ENCODE assay signal across 8 mouse cellular contexts in genomic region chr11:116852291-116852890, GRCm38 (mm10). TPM values are rescaled to one million over a fixed set of nuclear protein-coding genes. Genes with fewer than 3 reads are reported as not detected.
DNase-seq lines count a peak whose midpoint lies in the region; ATAC-seq and TF ChIP-seq lines count a peak whose summit lies in the region.

TSS of gene Mfsd11 (plus strand) at chr11:116852440.

- no peaks in the 10 kb centered on the region for H3K27me3 ChIP-seq in heart, embryonic 11.5 days (ENCODE audit: control insufficient read depth, insufficient read depth, low read length)
- no peaks in the 10 kb centered on the region for H3K27me3 ChIP-seq in kidney, embryonic 16.5 days (ENCODE audit: insufficient read depth, low read length)
- no peaks in the 10 kb centered on the region for H3K27me3 ChIP-seq in liver, embryonic 11.5 days (replicated peaks; ENCODE audit: control insufficient read depth, insufficient read depth, low read length)
- H3K27me3 ChIP-seq in myocyte (ENCODE audit: control insufficient read depth, insufficient read depth, insufficient read length) = no peaks in the 10 kb centered on the region
- H3K27me3 ChIP-seq in splenic B cell, adult 2 months (ENCODE audit: control insufficient read depth, insufficient read depth, low read length, poor library complexity, severe bottlenecking) = no peaks in the 10 kb centered on the region

- TF ChIP-seq CTCF in bone marrow, adult 2 months (IDR thresholded peaks at IDR 0.05; ENCODE audit: control insufficient read depth, insufficient read depth, low read length) = no peak

- no peaks in the 10 kb centered on the region; the same call in none of the 2 replicates for H3K4me1 ChIP-seq in bone marrow, adult 2 months (ENCODE audit: control insufficient read depth, insufficient read depth, low read length)
- H3K4me1 ChIP-seq in heart, embryonic 11.5 days (ENCODE audit: control insufficient read depth, insufficient read depth, low read length) = peaks cover 19% of the 10 kb centered on the region
- peaks cover 21% of the 10 kb centered on the region for H3K4me1 ChIP-seq in kidney, embryonic 16.5 days (ENCODE audit: insufficient read depth, low read length)
- peaks cover 17% of the 10 kb centered on the region for H3K4me1 ChIP-seq in liver, embryonic 11.5 days (replicated peaks; ENCODE audit: control insufficient read depth, insufficient read depth, low read length)

- peak within 1 kb of the TSS; percentile 98 for H3K9ac ChIP-seq in heart, embryonic 11.5 days (ENCODE audit: low read depth, low read length)
- H3K9ac ChIP-seq in kidney, embryonic 16.5 days (replicated peaks; ENCODE audit: low read length) = peak within 1 kb of the TSS; percentile 99
- H3K9ac ChIP-seq in liver, embryonic 11.5 days (ENCODE audit: low read depth, low read length) = peak within 1 kb of the TSS; percentile 100

- DNase-seq in 3T3-L1 (ENCODE audit: low read depth, low spot score) = peak; percentile 55
- DNase-seq in liver, embryonic 11.5 days (ENCODE audit: low spot score) = peak; percentile 80
- DNase-seq in splenic B cell, adult 2 months (ENCODE audit: low read depth, low spot score) = peak; percentile 79

- H3K27ac ChIP-seq in bone marrow, adult 2 months (ENCODE audit: control insufficient read depth, insufficient read depth, low read depth, low read length, poor library complexity) = peak within 1 kb of the TSS; percentile 99
- peak within 1 kb of the TSS; percentile 100 for H3K27ac ChIP-seq in heart, embryonic 11.5 days (ENCODE audit: low read depth, low read length)
- peak within 1 kb of the TSS; percentile 99 for H3K27ac ChIP-seq in kidney, embryonic 16.5 days (ENCODE audit: low read length)
- H3K27ac ChIP-seq in liver, embryonic 11.5 days (ENCODE audit: low read depth, low read length) = peak within 1 kb of the TSS; percentile 100

- peaks cover 64% of the 10 kb centered on the region for H3K79me2 ChIP-seq in myocyte (ENCODE audit: control insufficient read depth, insufficient read depth)

- whole genome bisulfite sequencing in bone marrow, adult 2 months = under 1% methylated on average over 81 of the region's 91 CpGs
- WGBS in heart, embryonic 11.5 days (ENCODE audit: insufficient replicate concordance) = under 1% methylated on average over 67 of the region's 91 CpGs
- WGBS in kidney, embryonic 16.5 days = 0% methylated on average over 84 of the region's 91 CpGs
- under 1% methylated on average over 79 of the region's 91 CpGs for WGBS in liver, embryonic 11.5 days

- peak within 1 kb of the TSS; percentile 78 for H3K4me2 ChIP-seq in heart, embryonic 11.5 days
- peak within 1 kb of the TSS; percentile 77 for H3K4me2 ChIP-seq in kidney, embryonic 16.5 days (replicated peaks; ENCODE audit: low read depth, low read length)
- peak within 1 kb of the TSS; percentile 88 for H3K4me2 ChIP-seq in liver, embryonic 11.5 days
- H3K4me2 ChIP-seq in myocyte (ENCODE audit: low read depth) = peak within 1 kb of the TSS; percentile 92

- H3K36me3 ChIP-seq in heart, embryonic 11.5 days (ENCODE audit: control insufficient read depth, insufficient read depth, low read length) = peaks cover 5% of the 10 kb centered on the region
- peaks cover 15% of the 10 kb centered on the region for H3K36me3 ChIP-seq in kidney, embryonic 16.5 days (ENCODE audit: insufficient read depth, low read length)
- H3K36me3 ChIP-seq in liver, embryonic 11.5 days (ENCODE audit: control insufficient read depth, insufficient read depth, low read length) = peaks cover 18% of the 10 kb centered on the region
- peaks cover 39% of the 10 kb centered on the region for H3K36me3 ChIP-seq in myocyte (ENCODE audit: control insufficient read depth, insufficient read depth)
- peaks cover 11% of the 10 kb centered on the region; the same call in 1 of the 2 replicates for H3K36me3 ChIP-seq in splenic B cell, adult 2 months (ENCODE audit: control insufficient read depth, insufficient read depth, low read length, poor library complexity, severe bottlenecking)

- peak; percentile 12 for ATAC-seq in erythroblast, adult 5-6 weeks (replicated peaks; ENCODE audit: low FRiP score, poor library complexity, severe bottlenecking)
- ATAC-seq in heart, embryonic 11.5 days (replicated peaks; ENCODE audit: insufficient number of reproducible peaks, low FRiP score, low TSS enrichment) = peak; percentile 70
- peak; percentile 76 for ATAC-seq in kidney, embryonic 16.5 days (ENCODE audit: low FRiP score, low TSS enrichment)
- peak; percentile 63 for ATAC-seq in liver, embryonic 11.5 days (replicated peaks; ENCODE audit: low FRiP score)

- peak within 1 kb of the TSS; percentile 62 for H3ac ChIP-seq in myocyte (ENCODE audit: control insufficient read depth, insufficient read length)

- peak within 1 kb of the TSS; percentile 100 for H3K4me3 ChIP-seq in bone marrow, adult 2 months (replicated peaks; ENCODE audit: control insufficient read depth, low read depth, low read length)
- peak within 1 kb of the TSS; percentile 90 for H3K4me3 ChIP-seq in heart, embryonic 11.5 days (ENCODE audit: low read depth, low read length)
- peak within 1 kb of the TSS; percentile 95 for H3K4me3 ChIP-seq in kidney, embryonic 16.5 days (ENCODE audit: low read length)
- peak within 1 kb of the TSS; percentile 100 for H3K4me3 ChIP-seq in liver, embryonic 11.5 days (ENCODE audit: low read depth, low read length)
- H3K4me3 ChIP-seq in myocyte = peak within 1 kb of the TSS; percentile 97

- TF ChIP-seq POLR2A in bone marrow, adult 2 months (IDR thresholded peaks at IDR 0.05; ENCODE audit: borderline replicate concordance, control insufficient read depth, low read depth, low read length) = peak; percentile 35; the same call in 1 of the 2 replicates
- TF ChIP-seq POLR2A in myocyte (IDR thresholded peaks at IDR 0.05; ENCODE audit: insufficient read length, low read depth) = peak; percentile 21

- H3K9me3 ChIP-seq in heart, embryonic 11.5 days (replicated peaks; ENCODE audit: control insufficient read depth, low read length) = no peaks in the 10 kb centered on the region
- no peaks in the 10 kb centered on the region for H3K9me3 ChIP-seq in kidney, embryonic 16.5 days (ENCODE audit: low read length)
- no peaks in the 10 kb centered on the region for H3K9me3 ChIP-seq in liver, embryonic 11.5 days (ENCODE audit: control insufficient read depth, low read length)

TF ChIP-seq in myocyte, 11 proteins besides CTCF, POLR2A, EP300 and RAD21:
- TF ChIP-seq POLR2AphosphoS2 (IDR thresholded peaks at IDR 0.05; ENCODE audit: insufficient read length, low read depth) (peak; percentile 43), MAX (IDR thresholded peaks at IDR 0.05; ENCODE audit: low read depth) (no peak)

RNA-seq across cellular contexts. Expression of gene Mfsd11, which starts in this region (rescaled TPM):
- polyA plus RNA-seq in bone marrow, adult 2 months (2011; ENCODE audit: insufficient read depth, insufficient read length, low replicate concordance, missing spikeins) = 6.2 and 26.4 TPM in 2 replicates
- total RNA-seq in erythroblast, adult 5-6 weeks (2015; ENCODE audit: low replicate concordance) = 9.2 and 35.0 TPM in 2 replicates
- total RNA-seq in erythroblast, adult 5-6 weeks (2017; ENCODE audit: low replicate concordance) = 3.4 and 3.5 TPM in 2 replicates
- 29.3 and 35.8 TPM in 2 replicates for polyA plus RNA-seq in heart, embryonic 11.5 days (2014; fragmentation: Nextera tagmentation; extraction: Ambion mirVana)
- 38.8 and 41.2 TPM in 2 replicates for polyA plus RNA-seq in kidney, embryonic 16.5 days (2015; fragmentation: Nextera tagmentation; extraction: Ambion mirVana)
- polyA plus RNA-seq in liver, embryonic 11.5 days (2014; fragmentation: Nextera tagmentation; extraction: Ambion mirVana) = 21.4 and 23.9 TPM in 2 replicates
- polyA plus RNA-seq in myocyte (2012; fragmentation: generic; extraction: Trizol) = 40.0 TPM

Comparison
In these comparisons a context has a peak if more than half of its experiments do, and no peak if none do; other contexts are left out.
1. Peak in every context shown above with its lines: DNase-seq, ATAC-seq, H3K4me3 ChIP-seq and H3K27ac ChIP-seq.
2. ATAC-seq: peak in every context shown above with its lines; median percentile 76 in kidney, embryonic 16.5 days; 70 in heart, embryonic 11.5 days; 63 in liver, embryonic 11.5 days; 12 in erythroblast, adult 5-6 weeks.